Mouse (Mus musculus) embryonic fibroblast, embryonic 13.5 days (primary cell): Measurements from ENCODE around the gene Sox4. TPM values are rescaled to one million over a fixed set of nuclear protein-coding genes. Genes with fewer than 3 reads are reported as not detected.
A peak's percentile ranks its signal among the peaks of the same experiment; 100 is the strongest.

ENCODE experiments used
- H3K27ac ChIP-seq: 2 replicates; pipeline ENCODE4 v1.5.1; 2012; ENCODE audit warnings: low read length, control low read depth, inconsistent platforms; ENCODE audit not compliant: insufficient read depth
- H3K4me1 ChIP-seq: 2 replicates; pipeline ENCODE4 v1.6.1; 2011; ENCODE audit warnings: low read length; ENCODE audit not compliant: control insufficient read depth, insufficient read depth
- H3K4me3 ChIP-seq: 2 replicates; pipeline ENCODE4 v1.5.1; 2011; ENCODE audit warnings: mild to moderate bottlenecking, control low read depth, low read length; ENCODE audit not compliant: insufficient read depth
- CTCF ChIP-seq: IDR thresholded peaks from 2 replicates; pipeline ENCODE4 v1.5.1; 2011; ENCODE audit warnings: mild to moderate bottlenecking, control low read depth, low read length, moderate library complexity, borderline replicate concordance; ENCODE audit not compliant: insufficient read depth
- POLR2A ChIP-seq: IDR thresholded peaks from 2 replicates; pipeline ENCODE4 v1.6.1; 2011; ENCODE audit warnings: low read depth, mild to moderate bottlenecking, control low read depth, low read length, moderate library complexity
- polyA plus RNA-seq: library from polyadenylated mRNA; stranded (reverse); fragments of >200 nt; gene quantifications from 2 replicates; pipeline ENCODE4 v1.2.4, GENCODE M21; 2011; ENCODE audit warnings: low read depth; ENCODE audit not compliant: missing spikeins, insufficient read length

Sox4 gene
- polyA plus RNA-seq, 1 experiment = 116 TPM

GRCm38 (mm10) chr13:28917379-28918250 is 35.9 kb downstream of the Sox4 start:
- TF ChIP-seq CTCF (no peak), POLR2A (no peak)
- peak overlapping the region; percentile 68 for H3K27ac ChIP-seq
- H3K4me3 ChIP-seq = no peak overlapping the region
- H3K4me1 ChIP-seq = peaks cover 6% of the 10 kb centered on the region; the same call in 1 of the 2 replicates

GRCm38 (mm10) chr13:28913656-28914055 is 39.9 kb downstream of the Sox4 start:
- TF ChIP-seq CTCF = no peak
- no peak for TF ChIP-seq POLR2A
- Histone ChIP-seq H3K4me1 (peaks cover 6% of the 10 kb centered on the region; the same call in 1 of the 2 replicates), H3K27ac (no peak overlapping the region), H3K4me3 (no peak overlapping the region)

GRCm38 (mm10) chr13:28906981-28907380 is 46.5 kb downstream of the Sox4 start:
- TF ChIP-seq CTCF = no peak
- no peak for TF ChIP-seq POLR2A
- Histone ChIP-seq H3K4me1 (no peaks in the 10 kb centered on the region), H3K27ac (no peak overlapping the region), H3K4me3 (no peak overlapping the region)
